Mouse (Mus musculus) neural tube, embryonic 11.5 days (tissue): ENCODE results near the gene Fndc7. TPM values are rescaled to one million over a fixed set of nuclear protein-coding genes. Genes with fewer than 3 reads are reported as not detected.

Experiments used
- ATAC-seq: fragments of 200-750 bp; cut with Nextera tagmentation; 2 replicates; pipeline ENCODE4 v1.8.0; 2017; ENCODE audit warnings: moderate number of reproducible peaks, mild to moderate bottlenecking, moderate TSS enrichment, moderate library complexity; ENCODE audit not compliant: insufficient read depth, low FRiP score, low TSS enrichment
- DNase-seq: peaks from one replicate; pipeline ENCODE4 v3.0.0-alpha.2; 2015; ENCODE audit warnings: low spot score
- H3K27ac ChIP-seq: fragments of 300-500 bp; sonication (generic); 2 replicates; pipeline ENCODE4 v1.5.1; 2014; ENCODE audit warnings: low read depth, mild to moderate bottlenecking, low read length
- H3K27me3 ChIP-seq: fragments of 300-500 bp; sonication (generic); 2 replicates; pipeline ENCODE4 v1.6.1; 2014; ENCODE audit warnings: mild to moderate bottlenecking, low read length, mixed read lengths; ENCODE audit not compliant: control insufficient read depth, insufficient read depth
- H3K36me3 ChIP-seq: fragments of 300-500 bp; sonication (generic); 2 replicates; pipeline ENCODE4 v1.6.1; 2014; ENCODE audit warnings: mild to moderate bottlenecking, low read length, moderate library complexity, mixed read lengths; ENCODE audit not compliant: control insufficient read depth, insufficient read depth
- H3K4me1 ChIP-seq: fragments of 300-500 bp; sonication (generic); 2 replicates; pipeline ENCODE4 v1.6.1; 2014; ENCODE audit warnings: low read length, mixed read lengths; ENCODE audit not compliant: control insufficient read depth, insufficient read depth
- H3K4me2 ChIP-seq: fragments of 300-500 bp; sonication (generic); 2 replicates; pipeline ENCODE4 v1.6.1; 2014; ENCODE audit warnings: low read depth, mild to moderate bottlenecking, moderate library complexity
- H3K4me3 ChIP-seq: fragments of 300-500 bp; sonication (generic); 2 replicates; pipeline ENCODE4 v1.5.1; 2014; ENCODE audit warnings: low read depth, low read length
- H3K9ac ChIP-seq: fragments of 300-500 bp; sonication (generic); 2 replicates; pipeline ENCODE4 v1.6.1; 2014; ENCODE audit warnings: mild to moderate bottlenecking, low read length
- H3K9me3 ChIP-seq: fragments of 300-500 bp; sonication (generic); 2 replicates; pipeline ENCODE4 v1.6.1; 2016; ENCODE audit warnings: low read length; ENCODE audit not compliant: control insufficient read depth
- WGBS: fragments of 180-500 bp; shearing (Covaris S2); extraction: QIAGEN DNeasy Blood & Tissue Kit; methylation state at CpG from one replicate; pipeline ENCODE4 v1.1.7; 2014; 5-methylcytosine and 5-hydroxymethylcytosine counted together
- polyA plus RNA-seq: library from polyadenylated mRNA; unstranded; fragments of >200 nt; fragmentation: Nextera tagmentation; extraction: Ambion mirVana; gene quantifications from 2 replicates; pipeline ENCODE4 v1.2.1, GENCODE M21; 2014

The Fndc7 gene
- polyA plus RNA-seq, 1 experiment from 2014 or later = not detected

- no peaks in the 10 kb centered on the region for H3K27me3 ChIP-seq
- 77% methylated on average over 4 of the region's 4 CpGs for WGBS
- ATAC-seq = no peak
Measured at GRCm38 (mm10) chr3:108815631-108816030, 74.2 kb downstream of the Fndc7 start.

GRCm38 (mm10) chr3:108810747-108811263 lies 79.0 kb downstream of the Fndc7 start:
- Histone ChIP-seq H3K9ac (no peak overlapping the region), H3K4me3 (no peak overlapping the region), H3K4me2 (no peak overlapping the region), H3K27me3 (no peaks in the 10 kb centered on the region), H3K9me3 (no peaks in the 10 kb centered on the region), H3K36me3 (no peaks in the 10 kb centered on the region), H3K27ac (no peak overlapping the region), H3K4me1 (no peaks in the 10 kb centered on the region)
- WGBS = 85% methylated on average over 4 of the region's 4 CpGs
- no peak for ATAC-seq
- no peak for DNase-seq

More at GRCm38 (mm10) chr3:108815631-108816030, 74.2 kb downstream of the Fndc7 start:
- DNase-seq = no peak
- no peaks in the 10 kb centered on the region for H3K4me1 ChIP-seq
- no peak overlapping the region for H3K9ac ChIP-seq
- H3K4me3 ChIP-seq = no peak overlapping the region
- no peaks in the 10 kb centered on the region for H3K36me3 ChIP-seq
- no peak overlapping the region for H3K27ac ChIP-seq
- H3K4me2 ChIP-seq = no peak overlapping the region
- no peaks in the 10 kb centered on the region for H3K9me3 ChIP-seq

GRCm38 (mm10) chr3:108805622-108806021 lies 84.2 kb downstream of the Fndc7 start:
- WGBS = 91% methylated on average over 5 of the region's 5 CpGs
- H3K9ac ChIP-seq = no peak overlapping the region
- H3K4me3 ChIP-seq = no peak overlapping the region
- no peak for DNase-seq
- no peak overlapping the region for H3K4me2 ChIP-seq
- H3K9me3 ChIP-seq = no peaks in the 10 kb centered on the region
- H3K4me1 ChIP-seq = no peaks in the 10 kb centered on the region
- no peak overlapping the region for H3K27ac ChIP-seq
- no peaks in the 10 kb centered on the region for H3K27me3 ChIP-seq
- H3K36me3 ChIP-seq = no peaks in the 10 kb centered on the region; the same call in 1 of the 2 replicates
- ATAC-seq = no peak

Other genes starting within 250 kb of the Fndc7 start
- gene Clcc1, start 236.1 kb downstream of the Fndc7 start, polyA plus RNA-seq = 49.2 and 53.6 TPM in 2 replicates
- gene Gpsm2, start 167.7 kb downstream of the Fndc7 start, polyA plus RNA-seq = 101 and 109 TPM in 2 replicates
- 0.08 and 0.15 TPM in 2 replicates for gene Aknad1, start 150.3 kb downstream of the Fndc7 start, polyA plus RNA-seq
- gene Stxbp3, start 49.5 kb downstream of the Fndc7 start, polyA plus RNA-seq = 20.8 and 25.4 TPM in 2 replicates
- 59.0 and 59.8 TPM in 2 replicates for gene Prpf38b, start 21.7 kb upstream of the Fndc7 start, polyA plus RNA-seq
- gene Henmt1, start 49.9 kb upstream of the Fndc7 start, polyA plus RNA-seq = 0.58 and 0.81 TPM in 2 replicates
- gene Gm9857, start 50.4 kb upstream of the Fndc7 start, polyA plus RNA-seq = not detected in 2 replicates
- gene Fam102b, start 137.6 kb upstream of the Fndc7 start, polyA plus RNA-seq = 16.8 and 18.2 TPM in 2 replicates
- not detected in 2 replicates for gene Slc25a54, start 190.5 kb upstream of the Fndc7 start, polyA plus RNA-seq
- 31.0 and 33.5 TPM in 2 replicates for gene Slc25a24, start 233.1 kb upstream of the Fndc7 start, polyA plus RNA-seq